Mouse (Mus musculus) kidney, adult 2 months (tissue): ENCODE measurements at regions not wholly inside any gene's neighbourhood (a gene's known extent, or its start where the extent isn't known, plus 50 kb on each side); places are given as distances from the start of the nearest gene placed in this dataset.
A peak's percentile ranks its signal among the peaks of the same experiment; 100 is the strongest.

ENCODE experiments used
- DNase-seq: peaks from one replicate; pipeline ENCODE4 v3.0.0; 2021
- H3K27ac ChIP-seq: fragments of 200-500 bp; 2 replicates; pipeline ENCODE4 v1.5.1; 2012; ENCODE audit warnings: low read depth, low read length, control low read depth, inconsistent platforms; ENCODE audit not compliant: insufficient read depth
- H3K27me3 ChIP-seq: fragments of 200-500 bp; replicated peaks from 2 replicates; pipeline ENCODE4 v1.6.1; 2012; ENCODE audit warnings: mild to moderate bottlenecking, moderate library complexity, low read length, inconsistent platforms; ENCODE audit not compliant: control insufficient read depth, insufficient read depth
- H3K36me3 ChIP-seq: fragments of 200-500 bp; 2 replicates; pipeline ENCODE4 v1.6.1; 2012; ENCODE audit warnings: mild to moderate bottlenecking, moderate library complexity, low read length, inconsistent platforms; ENCODE audit not compliant: control insufficient read depth, insufficient read depth
- H3K4me1 ChIP-seq: fragments of 200-500 bp; 2 replicates; pipeline ENCODE4 v1.6.1; 2011; ENCODE audit warnings: low read length; ENCODE audit not compliant: control insufficient read depth, insufficient read depth
- H3K4me3 ChIP-seq: fragments of 200-500 bp; 2 replicates; pipeline ENCODE4 v1.5.1; 2011; ENCODE audit warnings: mild to moderate bottlenecking, low read depth, low read length, control low read depth; ENCODE audit not compliant: insufficient read depth
- CTCF ChIP-seq: fragments of 200-500 bp; conservative IDR thresholded peaks from 2 replicates; pipeline ENCODE4 v1.5.1; 2011; ENCODE audit warnings: low read depth, mild to moderate bottlenecking, control low read depth, low read length, moderate library complexity, mixed read lengths; ENCODE audit not compliant: insufficient read depth, insufficient read length
- POLR2A ChIP-seq: fragments of 200-500 bp; IDR thresholded peaks from one replicate; pipeline ENCODE4 v1.6.1; 2011; ENCODE audit warnings: low read depth, low read length, control low read depth
- WGBS: fragments of 180-500 bp; shearing (Covaris S2); methylation state at CpG from one replicate; pipeline ENCODE4 v1.1.7; 2018; 5-methylcytosine and 5-hydroxymethylcytosine counted together

GRCm38 (mm10) chr13:55930637-55931036 is 94.6 kb upstream of the Pitx1 start:
- no peak for TF ChIP-seq POLR2A
- TF ChIP-seq CTCF, result no peak
- no peak overlapping the region for H3K27ac ChIP-seq
- no peak overlapping the region for H3K4me3 ChIP-seq
- no peaks in the 10 kb centered on the region for H3K4me1 ChIP-seq
- no peaks in the 10 kb centered on the region for H3K36me3 ChIP-seq
- no peaks in the 10 kb centered on the region for H3K27me3 ChIP-seq
- WGBS, result 78% methylated on average over 11 of the region's 11 CpGs
- no peak for DNase-seq

DNA sequence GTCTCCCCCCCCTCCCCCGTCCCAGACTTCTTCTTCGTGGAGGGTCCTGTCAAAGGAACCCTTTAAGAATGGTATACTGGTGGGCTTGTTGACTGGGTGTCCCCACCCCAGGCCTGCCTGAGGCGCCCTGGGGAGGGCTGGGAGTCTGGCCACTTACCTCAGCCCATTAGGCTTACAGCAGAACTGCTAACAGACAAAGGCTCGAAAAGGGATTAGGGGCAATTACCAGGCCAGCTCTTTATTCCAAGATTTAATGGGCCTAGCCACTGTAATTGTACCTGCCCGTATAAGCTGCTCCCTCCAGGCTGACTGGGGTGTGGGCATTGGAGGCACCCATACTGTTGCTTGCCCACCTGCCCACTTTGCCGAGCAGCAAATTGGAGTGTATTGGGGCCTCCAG is 93.8 kb upstream of the Pitx1 start:
- 72% methylated on average over 6 of the region's 6 CpGs for WGBS
- H3K4me1 ChIP-seq, result no peaks in the 10 kb centered on the region
- H3K36me3 ChIP-seq, result no peaks in the 10 kb centered on the region
- no peak for DNase-seq
- no peaks in the 10 kb centered on the region for H3K27me3 ChIP-seq
- TF ChIP-seq CTCF, result no peak
- H3K4me3 ChIP-seq, result no peak overlapping the region
- no peak overlapping the region for H3K27ac ChIP-seq

GRCm38 (mm10) chr13:55923505-55924136 is 87.6 kb upstream of the Pitx1 start:
- peak; percentile 12 for DNase-seq
- 26% methylated on average over 7 of the region's 7 CpGs for WGBS
- no peak overlapping the region for H3K27ac ChIP-seq
- H3K36me3 ChIP-seq, result no peaks in the 10 kb centered on the region
- H3K4me3 ChIP-seq, result no peak overlapping the region
- TF ChIP-seq POLR2A (no peak), CTCF (no peak)
- H3K4me1 ChIP-seq, result no peaks in the 10 kb centered on the region
- no peaks in the 10 kb centered on the region for H3K27me3 ChIP-seq

DNA sequence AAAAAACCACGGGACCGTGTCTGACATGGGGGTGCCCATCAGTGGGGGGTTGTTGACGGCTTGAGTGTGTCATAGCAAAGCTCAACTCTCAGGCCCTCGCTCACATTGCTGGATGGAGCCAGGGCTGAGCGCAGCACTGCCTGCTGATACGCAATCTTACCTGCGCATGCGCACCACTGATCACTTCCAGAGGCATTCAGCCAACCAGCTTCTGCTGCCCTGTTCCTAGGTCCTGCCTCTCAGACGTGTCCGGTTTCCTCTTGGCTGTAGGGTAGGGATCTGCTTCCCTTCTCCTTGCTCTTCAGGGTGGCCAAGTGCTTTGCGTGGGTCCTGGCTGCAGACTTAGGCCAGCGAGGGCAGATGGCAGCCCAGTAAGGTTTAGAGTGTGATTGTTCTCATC is 81.3 kb upstream of the Pitx1 start:
- DNase-seq, result no peak
- TF ChIP-seq CTCF (no peak), POLR2A (no peak)
- WGBS, result 95% methylated on average over 12 of the region's 12 CpGs
- Histone ChIP-seq H3K4me1 (no peaks in the 10 kb centered on the region), H3K36me3 (no peaks in the 10 kb centered on the region), H3K27ac (no peak overlapping the region), H3K27me3 (no peaks in the 10 kb centered on the region), H3K4me3 (no peak overlapping the region)

- Histone ChIP-seq H3K36me3 (no peaks in the 10 kb centered on the region), H3K4me1 (no peaks in the 10 kb centered on the region; the same call in 1 of the 2 replicates), H3K4me3 (no peak overlapping the region), H3K27me3 (no peaks in the 10 kb centered on the region), H3K27ac (no peak overlapping the region)
- TF ChIP-seq POLR2A (no peak), CTCF (no peak)
- peak; percentile 86 for DNase-seq
- WGBS, result 30% methylated on average over 13 of the region's 13 CpGs
Measured at GRCm38 (mm10) chr13:55912271-55912711, 76.3 kb upstream of the Pitx1 start.

GRCm38 (mm10) chr13:55909941-55910340 is 73.9 kb upstream of the Pitx1 start:
- no peak for TF ChIP-seq CTCF
- no peak for TF ChIP-seq POLR2A
- no peak overlapping the region for H3K27ac ChIP-seq
- H3K4me1 ChIP-seq, result no peaks in the 10 kb centered on the region; the same call in 1 of the 2 replicates
- H3K4me3 ChIP-seq, result no peak overlapping the region
- no peak for DNase-seq
- H3K27me3 ChIP-seq, result no peaks in the 10 kb centered on the region
- no peaks in the 10 kb centered on the region for H3K36me3 ChIP-seq
- 38% methylated on average over 5 of the region's 5 CpGs for WGBS

DNA sequence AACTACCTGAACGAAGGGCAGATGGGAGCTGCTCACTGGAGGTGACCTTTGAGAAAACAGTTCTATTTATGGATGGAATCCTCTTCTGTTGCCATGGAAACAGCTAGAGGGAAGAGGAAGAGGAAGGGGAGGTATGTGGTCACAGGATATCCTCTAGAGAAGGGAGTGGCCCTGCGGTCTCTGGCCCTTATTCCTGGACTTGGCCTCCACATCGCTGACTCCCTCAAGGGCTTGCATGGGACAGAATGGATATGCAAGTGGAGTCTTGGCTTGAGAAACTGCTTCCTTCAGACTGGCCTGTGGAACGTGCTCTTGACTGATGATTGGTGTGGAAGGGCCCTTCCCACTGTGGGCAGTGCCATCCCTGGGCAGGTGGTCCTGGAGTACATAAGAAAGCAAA is 68.9 kb upstream of the Pitx1 start:
- TF ChIP-seq POLR2A, result no peak
- no peak for TF ChIP-seq CTCF
- H3K4me3 ChIP-seq, result no peak overlapping the region
- DNase-seq, result no peak
- 75% methylated on average over 4 of the region's 4 CpGs for WGBS
- H3K27ac ChIP-seq, result no peak overlapping the region
- no peaks in the 10 kb centered on the region for H3K4me1 ChIP-seq
- no peaks in the 10 kb centered on the region for H3K36me3 ChIP-seq
- no peaks in the 10 kb centered on the region for H3K27me3 ChIP-seq

- Histone ChIP-seq H3K27me3 (no peaks in the 10 kb centered on the region), H3K36me3 (no peaks in the 10 kb centered on the region), H3K27ac (no peak overlapping the region), H3K4me1 (no peaks in the 10 kb centered on the region), H3K4me3 (no peak overlapping the region)
- TF ChIP-seq POLR2A (no peak), CTCF (no peak)
- 72% methylated on average over 11 of the region's 11 CpGs for WGBS
- DNase-seq, result no peak
Measured at GRCm38 (mm10) chr13:55902255-55902654, 66.3 kb upstream of the Pitx1 start.
